Mouse (Mus musculus): ENCODE data around the gene Calr. TPM values are rescaled to one million over a fixed set of nuclear protein-coding genes. Genes with fewer than 3 reads are reported as not detected.

Calr gene
- polyA plus RNA-seq, 1 experiment from 2014 or later, result 1,018 TPM

DNA sequence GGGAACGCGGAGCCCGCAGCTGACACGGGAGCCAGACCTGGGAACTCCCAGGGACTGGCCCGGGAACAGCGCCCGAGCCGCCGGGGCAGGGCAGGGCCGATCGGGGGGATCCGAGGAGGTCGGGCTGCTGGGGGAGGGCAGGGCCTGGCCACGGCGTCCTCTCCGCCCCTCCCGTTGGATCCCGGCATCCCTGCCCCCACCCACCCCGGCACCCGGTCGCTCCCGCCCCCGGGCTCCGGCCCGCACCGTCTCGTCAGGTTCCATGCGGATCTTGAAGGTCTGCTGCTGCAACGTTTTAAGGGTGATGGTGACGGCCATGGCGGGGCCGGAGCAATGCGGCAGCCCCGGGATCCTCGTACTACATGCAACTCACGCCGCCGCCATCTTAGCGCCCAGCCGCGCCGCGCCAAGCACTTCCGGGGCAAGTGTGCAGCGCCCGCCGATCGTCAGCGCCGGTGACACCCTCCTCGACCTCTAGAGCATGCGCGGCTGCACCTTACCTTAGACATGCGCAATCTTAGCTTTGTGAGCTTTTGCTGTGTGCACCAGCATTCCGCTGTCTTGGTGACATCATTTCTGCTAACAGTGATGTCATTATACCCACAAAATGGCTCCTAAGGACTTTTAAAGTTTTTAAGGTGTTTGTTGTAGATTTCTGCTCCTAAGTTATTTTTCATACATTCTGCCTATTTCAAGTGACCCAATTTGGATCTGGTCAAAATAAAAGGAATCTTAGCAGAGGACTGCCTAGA is 6.3 kb downstream of the Calr start, which contains the start of gene Rad23a:
Rad23a (minus strand) TSS at position 418 of the 752 bp plus-strand sequence.
- peak within 1 kb of the TSS; percentile 88 for H3K4me3 ChIP-seq
- H3K27ac ChIP-seq, result peak within 1 kb of the TSS; percentile 80
- ATAC-seq (ENCODE audit: low FRiP score, low read depth), result peak; percentile 95
- H3K4me2 ChIP-seq (replicated peaks), result peak within 1 kb of the TSS; percentile 71
- H3K9me3 ChIP-seq, result no peaks in the 10 kb centered on the region
- peak within 1 kb of the TSS; percentile 90 for H3K9ac ChIP-seq
- WGBS, result under 1% methylated on average over 49 of the region's 55 CpGs
- H3K36me3 ChIP-seq, result peaks cover 82% of the 10 kb centered on the region
- no peaks in the 10 kb centered on the region for H3K27me3 ChIP-seq
- peaks cover 76% of the 10 kb centered on the region for H3K4me1 ChIP-seq

DNA sequence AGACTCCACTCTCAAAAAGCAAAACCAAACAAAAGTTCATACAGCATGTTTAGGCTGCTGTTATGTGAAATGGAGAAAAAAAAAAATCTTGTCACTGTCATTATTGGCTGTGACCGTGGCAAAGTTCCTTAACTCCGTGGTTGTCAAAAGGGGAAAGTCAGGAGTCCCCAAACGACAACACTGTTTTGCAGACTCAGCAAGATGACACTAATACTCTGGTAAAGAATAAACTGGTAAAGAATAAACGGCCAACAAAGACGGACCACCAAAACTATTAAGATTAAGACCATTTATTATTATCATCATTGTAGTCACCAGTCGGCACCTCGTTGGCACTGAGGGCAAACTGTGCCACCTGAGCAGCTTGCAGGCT is 6.9 kb downstream of the Calr start:
- Histone ChIP-seq H3K4me1 (peaks cover 75% of the 10 kb centered on the region), H3K9ac (peak overlapping the region; percentile 90), H3K4me3 (peak overlapping the region; percentile 88), H3K27me3 (no peaks in the 10 kb centered on the region), H3K9me3 (no peaks in the 10 kb centered on the region), H3K4me2 (replicated peaks) (peak overlapping the region; percentile 71), H3K36me3 (peaks cover 83% of the 10 kb centered on the region), H3K27ac (peak overlapping the region; percentile 80)
- WGBS, result 3% methylated on average over 7 of the region's 7 CpGs
- ATAC-seq (ENCODE audit: low FRiP score, low read depth), result no peak

DNA sequence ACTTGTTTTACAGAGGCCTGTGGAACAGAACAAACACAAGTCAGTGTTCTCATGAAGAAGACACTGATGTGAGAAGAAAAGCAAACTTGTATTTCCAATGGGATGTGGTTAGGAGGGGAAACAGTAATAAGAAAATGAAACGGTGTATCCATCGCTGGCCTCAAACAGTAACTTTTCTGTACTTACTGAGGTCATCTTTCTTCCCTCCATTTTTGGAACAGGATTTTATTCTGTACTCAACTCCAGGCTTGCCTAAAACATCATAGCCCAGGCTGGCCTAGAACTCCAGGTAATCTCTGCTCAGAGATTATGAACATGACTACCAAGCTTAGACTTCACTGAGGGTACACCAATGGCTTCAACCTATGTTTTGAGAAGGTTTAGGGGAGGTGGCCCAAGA is 7.3 kb downstream of the Calr start:
- Histone ChIP-seq H3K4me3 (peak overlapping the region; percentile 88), H3K27ac (no peak overlapping the region; the same call in 1 of the 2 replicates), H3K9ac (peak overlapping the region; percentile 90), H3K27me3 (no peaks in the 10 kb centered on the region), H3K9me3 (no peaks in the 10 kb centered on the region), H3K4me2 (replicated peaks) (peak overlapping the region; percentile 71), H3K4me1 (peaks cover 75% of the 10 kb centered on the region), H3K36me3 (peaks cover 83% of the 10 kb centered on the region)
- ATAC-seq (ENCODE audit: low FRiP score, low read depth), result no peak
- WGBS, result 92% methylated on average over 2 of the region's 2 CpGs

DNA sequence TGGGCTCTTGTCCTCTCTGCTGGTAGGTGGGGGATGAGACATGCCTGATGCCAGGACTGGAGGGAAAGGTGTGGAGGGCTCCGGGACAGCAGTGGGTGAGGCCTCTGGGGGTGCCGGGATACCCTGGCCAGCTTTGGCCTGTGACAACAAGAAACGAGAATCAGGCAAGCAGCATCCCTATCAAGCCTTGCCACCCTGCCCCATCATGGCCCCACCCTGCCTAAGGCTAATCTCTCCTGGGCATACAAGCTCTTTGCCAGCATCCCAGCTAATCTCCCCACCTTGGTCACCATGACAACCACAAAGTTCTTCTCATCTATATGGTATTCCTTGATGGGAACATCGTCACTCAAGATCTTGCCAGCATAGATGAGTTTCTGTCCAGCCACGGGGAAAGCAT is 8.2 kb downstream of the Calr start:
- peak overlapping the region; percentile 1; the same call in 1 of the 2 replicates for H3K4me3 ChIP-seq
- WGBS, result 92% methylated on average over 5 of the region's 5 CpGs
- peak overlapping the region; percentile 13; the same call in 1 of the 2 replicates for H3K9ac ChIP-seq
- H3K27me3 ChIP-seq, result no peaks in the 10 kb centered on the region
- no peak overlapping the region for H3K4me2 ChIP-seq (replicated peaks)
- H3K36me3 ChIP-seq, result peaks cover 83% of the 10 kb centered on the region
- ATAC-seq (ENCODE audit: low FRiP score, low read depth), result no peak
- no peak overlapping the region; the same call in 1 of the 2 replicates for H3K27ac ChIP-seq
- no peaks in the 10 kb centered on the region for H3K9me3 ChIP-seq
- H3K4me1 ChIP-seq, result peaks cover 73% of the 10 kb centered on the region

DNA sequence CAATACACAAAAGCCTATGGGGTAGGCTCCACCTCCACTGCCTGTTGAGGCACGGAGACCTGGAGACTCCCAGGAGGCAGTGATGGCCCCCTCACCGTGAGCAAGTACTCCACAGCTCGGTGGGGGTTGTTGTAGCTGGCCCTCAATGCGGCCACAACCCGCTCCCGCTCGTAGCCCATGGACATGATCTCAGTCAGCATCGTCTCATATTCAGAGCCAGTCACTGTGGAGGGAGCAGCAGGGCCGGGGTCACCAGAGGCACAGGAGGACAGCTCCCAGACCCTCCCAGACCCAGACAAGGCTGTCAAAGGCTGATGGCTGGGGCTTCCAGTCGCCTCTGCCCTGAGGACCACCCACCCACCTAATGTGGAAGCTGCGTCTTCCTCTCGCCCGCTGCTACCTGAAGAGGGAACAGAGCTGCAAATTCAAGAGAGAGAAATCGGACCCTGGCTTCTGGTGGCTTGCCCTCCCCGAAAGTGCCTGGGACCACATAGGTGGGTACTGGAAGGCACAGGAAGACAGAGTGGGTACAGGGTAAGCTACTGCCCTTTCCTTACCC is 8.7 kb downstream of the Calr start:
- Histone ChIP-seq H3K27me3 (no peaks in the 10 kb centered on the region), H3K4me2 (replicated peaks) (peak overlapping the region; percentile 16), H3K36me3 (peaks cover 81% of the 10 kb centered on the region), H3K27ac (peak overlapping the region; percentile 77), H3K4me1 (peaks cover 73% of the 10 kb centered on the region), H3K9me3 (no peaks in the 10 kb centered on the region), H3K4me3 (peak overlapping the region; percentile 1; the same call in 1 of the 2 replicates), H3K9ac (peak overlapping the region; percentile 13; the same call in 1 of the 2 replicates)
- WGBS, result 75% methylated on average over 15 of the region's 15 CpGs
- ATAC-seq (ENCODE audit: low FRiP score, low read depth), result no peak

DNA sequence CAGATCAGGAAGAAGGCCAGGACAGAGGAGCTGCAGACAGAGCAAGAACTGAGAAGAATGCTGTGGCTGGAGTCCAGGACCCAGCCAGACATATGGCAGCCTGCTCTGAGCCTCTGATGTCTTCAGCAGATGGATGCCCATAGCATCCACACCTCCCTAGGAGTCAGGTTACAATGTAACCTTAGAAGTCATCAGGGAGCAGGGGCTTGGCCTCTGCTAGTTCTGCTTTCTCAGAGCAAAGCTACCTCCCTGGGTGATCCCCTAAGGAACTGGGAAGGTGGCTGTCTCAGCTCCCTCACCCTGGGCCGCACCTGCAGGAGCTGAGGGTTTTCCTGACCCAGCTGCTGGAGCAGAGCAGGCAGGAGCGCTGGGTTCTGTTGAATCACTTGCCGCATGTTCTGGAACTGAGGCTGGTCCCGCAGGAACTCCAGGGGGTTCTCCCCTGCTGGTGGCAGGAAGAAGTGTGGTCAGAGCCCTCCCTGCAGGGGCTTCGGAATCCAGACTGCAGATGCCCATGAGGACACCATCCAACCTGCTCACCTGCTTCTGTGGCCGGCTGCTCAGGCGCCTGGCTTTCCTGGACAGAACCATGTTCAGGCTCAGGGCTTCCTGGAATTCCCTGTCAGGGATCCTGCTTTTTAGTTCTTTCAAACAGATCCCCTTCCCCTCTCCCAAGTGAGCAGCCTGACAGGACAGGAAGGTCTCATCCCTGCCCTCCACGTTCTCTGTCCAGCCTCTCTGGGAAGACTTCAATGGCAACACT is 9.4 kb downstream of the Calr start:
- Histone ChIP-seq H3K4me1 (peaks cover 69% of the 10 kb centered on the region), H3K27me3 (no peaks in the 10 kb centered on the region), H3K4me3 (no peak overlapping the region), H3K9me3 (no peaks in the 10 kb centered on the region), H3K9ac (peak overlapping the region; percentile 13; the same call in 1 of the 2 replicates), H3K27ac (peak overlapping the region; percentile 77), H3K36me3 (peaks cover 74% of the 10 kb centered on the region), H3K4me2 (replicated peaks) (peak overlapping the region; percentile 32; the same call in 1 of the 2 replicates)
- WGBS, result 28% methylated on average over 8 of the region's 8 CpGs
- peak; percentile 33; the same call in 1 of the 2 replicates for ATAC-seq (ENCODE audit: low FRiP score, low read depth)

DNA sequence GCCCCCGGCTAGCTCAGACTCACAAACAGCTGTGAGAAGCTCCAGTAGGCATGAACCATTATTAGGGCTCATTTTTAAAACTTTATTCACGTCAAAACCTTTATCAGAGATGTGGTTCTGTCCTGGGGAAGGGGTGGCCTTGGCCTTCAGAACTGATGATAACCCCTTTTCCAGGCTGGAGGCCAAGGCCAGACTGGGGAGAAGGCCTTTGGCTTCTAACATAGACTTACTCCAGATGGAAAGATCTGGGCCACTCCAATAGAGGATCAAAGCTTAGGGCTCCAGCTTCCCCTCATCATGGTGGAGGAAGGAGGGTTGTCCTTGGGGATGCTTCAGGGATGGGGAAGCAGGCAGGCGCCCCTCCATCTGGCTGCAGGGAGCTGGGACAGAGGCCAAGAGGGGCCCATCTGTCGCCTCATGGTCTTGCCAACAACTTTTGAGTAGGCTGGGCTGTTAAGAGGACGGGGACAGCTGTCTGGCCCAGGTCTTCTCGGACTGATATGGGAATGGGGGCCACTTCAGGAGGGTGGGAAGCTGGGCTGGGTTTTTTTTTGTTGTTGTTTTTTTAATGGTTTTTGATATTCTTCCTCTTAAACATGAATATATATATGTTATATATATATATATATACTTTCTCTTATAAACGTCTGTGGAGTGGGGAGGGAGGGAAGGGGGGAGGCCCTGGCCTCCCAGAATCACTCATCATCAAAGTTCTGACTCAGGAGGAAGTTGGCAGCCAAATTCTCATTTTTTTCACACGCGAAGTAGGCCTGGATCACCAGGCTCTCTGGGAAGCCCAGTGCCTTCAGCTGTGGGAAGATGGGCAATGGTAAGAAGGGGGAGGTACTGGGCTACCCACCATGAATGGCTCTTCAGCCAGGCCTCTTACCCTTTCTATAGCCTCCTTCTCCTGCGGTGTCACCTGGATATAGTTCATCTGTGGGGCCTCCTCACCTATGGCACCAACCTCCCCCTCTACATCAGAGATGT is 11.6 kb downstream of the Calr start:
- no peaks in the 10 kb centered on the region for H3K27me3 ChIP-seq
- H3K4me1 ChIP-seq, result peaks cover 65% of the 10 kb centered on the region
- 78% methylated on average over 10 of the region's 10 CpGs for WGBS
- H3K27ac ChIP-seq, result no peak overlapping the region
- no peak overlapping the region for H3K4me2 ChIP-seq (replicated peaks)
- no peak overlapping the region for H3K9ac ChIP-seq
- H3K9me3 ChIP-seq, result no peaks in the 10 kb centered on the region
- no peak overlapping the region for H3K4me3 ChIP-seq
- no peak for ATAC-seq (ENCODE audit: low FRiP score, low read depth)
- H3K36me3 ChIP-seq, result peaks cover 61% of the 10 kb centered on the region

DNA sequence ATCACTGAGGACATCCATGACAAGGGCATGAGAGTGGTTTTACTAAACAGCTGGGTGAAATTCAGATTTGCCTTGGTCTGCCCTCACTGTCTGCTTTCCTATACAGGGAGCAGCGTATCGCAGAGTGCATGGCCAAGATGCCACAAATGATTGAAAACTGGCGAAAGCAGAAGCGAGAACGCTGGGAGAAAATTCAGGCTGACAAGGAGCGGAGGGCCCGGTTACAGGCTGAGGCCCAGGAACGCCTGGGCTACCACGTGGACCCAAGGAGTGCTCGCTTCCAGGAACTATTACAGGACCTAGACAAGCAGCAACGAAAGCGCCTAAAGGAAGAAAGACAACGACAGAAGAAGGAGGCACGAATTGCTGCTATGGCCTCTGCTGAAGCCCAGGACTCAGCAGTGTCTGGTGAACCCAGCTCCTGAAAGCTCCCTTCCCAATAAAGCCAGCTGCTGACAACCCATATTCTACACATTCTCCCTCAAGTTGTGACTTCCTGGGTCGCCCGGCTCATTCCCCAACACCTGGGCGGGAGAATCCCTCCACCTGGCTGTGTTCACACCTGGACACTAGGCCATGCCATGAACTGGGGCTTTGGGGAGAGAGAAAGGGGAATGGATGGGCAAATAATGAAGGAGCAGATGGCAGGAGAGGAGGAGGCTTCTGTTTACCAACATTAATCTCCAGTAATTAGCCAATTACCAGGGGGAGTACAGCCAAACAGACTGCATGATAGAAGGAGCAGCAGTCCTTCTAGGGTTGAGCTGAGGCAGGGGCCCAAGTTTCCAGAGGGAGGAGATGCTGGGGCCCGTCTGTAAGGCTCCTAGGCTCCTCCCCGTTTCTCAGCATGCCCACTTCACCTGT is 12.5 kb downstream of the Calr start:
- H3K27me3 ChIP-seq, result no peaks in the 10 kb centered on the region
- no peak overlapping the region for H3K4me2 ChIP-seq (replicated peaks)
- peaks cover 60% of the 10 kb centered on the region for H3K36me3 ChIP-seq
- no peaks in the 10 kb centered on the region for H3K9me3 ChIP-seq
- H3K9ac ChIP-seq, result no peak overlapping the region
- 87% methylated on average over 19 of the region's 19 CpGs for WGBS
- peaks cover 58% of the 10 kb centered on the region for H3K4me1 ChIP-seq
- no peak for ATAC-seq (ENCODE audit: low FRiP score, low read depth)
- H3K4me3 ChIP-seq, result no peak overlapping the region
- 0 out of 2 replicates have a peak overlapping the region, but pooled peaks have one; percentile 1 for H3K27ac ChIP-seq

DNA sequence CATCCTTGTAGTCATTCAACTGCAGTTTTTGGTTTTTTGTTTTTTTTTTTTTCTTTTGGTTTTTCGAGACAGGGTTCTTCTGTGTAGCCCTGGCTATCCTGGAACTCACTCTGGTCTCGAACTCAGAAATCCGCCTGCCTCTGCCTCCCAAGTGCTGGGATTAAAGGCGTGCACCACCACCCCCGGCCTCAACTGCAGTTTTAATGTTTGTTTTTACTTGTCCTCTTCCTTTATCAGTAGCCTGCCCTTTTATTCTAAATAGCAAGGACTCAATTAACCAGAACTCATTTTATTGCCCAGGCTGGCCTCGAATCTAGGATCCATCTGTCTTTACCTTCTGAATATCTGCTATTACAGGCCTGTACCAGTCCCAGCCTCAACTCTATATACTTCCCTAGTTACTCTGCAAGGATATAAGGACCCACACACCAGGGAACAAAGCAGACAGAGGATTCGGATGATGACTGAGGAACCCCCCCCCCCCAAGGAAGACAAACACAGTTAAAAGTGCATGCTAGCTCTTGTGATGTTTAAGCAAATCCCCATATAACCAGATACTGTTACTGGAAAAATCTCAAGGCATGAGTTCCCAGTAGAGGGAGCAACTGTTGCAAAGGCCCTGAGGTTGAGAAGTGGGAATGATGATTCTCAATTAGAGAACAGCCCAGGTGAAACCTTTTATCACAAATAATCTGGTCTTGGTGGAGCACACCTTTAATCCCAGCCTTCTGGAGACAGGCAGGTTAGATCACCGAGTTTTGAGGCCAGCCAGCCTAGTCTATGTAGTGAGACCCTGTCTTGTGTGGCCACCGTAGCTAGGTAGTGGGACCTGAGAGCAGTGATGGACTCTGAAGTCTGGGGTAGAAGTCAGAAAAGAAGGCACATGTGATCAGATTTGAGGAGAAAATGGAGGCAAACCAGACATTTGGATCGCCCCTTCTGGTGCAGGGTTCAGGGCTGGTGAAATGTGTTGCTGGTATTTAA is 13.7 kb downstream of the Calr start:
- H3K27me3 ChIP-seq, result no peaks in the 10 kb centered on the region
- peak overlapping the region; percentile 93 for H3K4me3 ChIP-seq
- 57% methylated on average over 10 of the region's 10 CpGs for WGBS
- no peak for ATAC-seq (ENCODE audit: low FRiP score, low read depth)
- H3K27ac ChIP-seq, result peak overlapping the region; percentile 96
- no peaks in the 10 kb centered on the region for H3K9me3 ChIP-seq
- peaks cover 48% of the 10 kb centered on the region for H3K4me1 ChIP-seq
- H3K9ac ChIP-seq, result peak overlapping the region; percentile 98
- H3K4me2 ChIP-seq (replicated peaks), result peak overlapping the region; percentile 63
- peaks cover 49% of the 10 kb centered on the region for H3K36me3 ChIP-seq

All from limb, embryonic 13.5 days (tissue).